Mouse (Mus musculus) layer of hippocampus, postnatal 36 days (tissue): ENCODE measurements at regions not wholly inside any gene's neighbourhood (a gene's known extent, or its start where the extent isn't known, plus 50 kb on each side); places are given as distances from the start of the nearest gene placed in this dataset.

Experiments used
- DNase-seq, 2 experiments: peaks; one replicate each; pipeline ENCODE4 v3.0.0; 2022

GRCm38 (mm10) chr13:57282816-57283215 is 387.0 kb upstream of the Trpc7 start:
- DNase-seq, result no peak

DNA sequence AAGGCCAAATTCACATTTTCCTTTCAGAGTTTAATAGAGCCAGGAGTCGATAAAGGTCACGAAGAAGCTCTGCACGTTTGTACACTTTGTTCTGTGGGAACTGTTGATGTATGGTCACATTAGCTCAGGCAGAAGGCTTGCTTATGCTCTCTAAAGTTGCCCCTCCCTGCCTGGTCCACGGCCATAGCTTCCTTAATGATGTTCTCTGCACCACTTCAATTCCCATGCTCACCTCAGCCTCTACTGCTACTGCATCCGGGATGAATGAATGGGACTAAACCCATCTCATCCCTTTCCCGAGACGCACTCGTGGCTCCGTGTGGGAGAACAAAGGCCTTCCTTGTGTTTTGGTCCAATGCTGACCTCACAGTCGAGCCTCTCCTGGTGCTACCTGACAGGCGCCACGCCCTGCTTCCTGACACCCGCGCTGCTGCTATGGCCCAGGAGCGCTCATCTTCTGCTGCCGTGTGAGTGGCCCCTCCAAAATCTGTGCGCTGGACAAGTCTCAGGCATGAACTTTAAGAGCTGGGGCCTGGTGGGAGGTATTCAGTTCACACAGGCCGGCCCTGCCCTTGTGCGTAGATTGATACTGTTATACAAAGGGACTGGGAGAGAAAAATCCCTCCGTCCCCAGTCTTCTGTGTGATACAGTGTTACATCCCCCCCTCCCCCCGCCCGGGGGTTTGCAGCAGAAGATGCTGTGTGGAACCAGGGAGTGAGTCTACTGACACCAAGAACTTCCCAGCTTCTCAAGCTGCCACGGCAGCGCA is 386.3 kb upstream of the Trpc7 start:
- DNase-seq, result no peak

GRCm38 (mm10) chr13:57281504-57281903 is 385.7 kb upstream of the Trpc7 start:
- peak; percentile 24 to 34 for DNase-seq

GRCm38 (mm10) chr13:57278580-57278979 is 382.8 kb upstream of the Trpc7 start:
- DNase-seq, result no peak

DNA sequence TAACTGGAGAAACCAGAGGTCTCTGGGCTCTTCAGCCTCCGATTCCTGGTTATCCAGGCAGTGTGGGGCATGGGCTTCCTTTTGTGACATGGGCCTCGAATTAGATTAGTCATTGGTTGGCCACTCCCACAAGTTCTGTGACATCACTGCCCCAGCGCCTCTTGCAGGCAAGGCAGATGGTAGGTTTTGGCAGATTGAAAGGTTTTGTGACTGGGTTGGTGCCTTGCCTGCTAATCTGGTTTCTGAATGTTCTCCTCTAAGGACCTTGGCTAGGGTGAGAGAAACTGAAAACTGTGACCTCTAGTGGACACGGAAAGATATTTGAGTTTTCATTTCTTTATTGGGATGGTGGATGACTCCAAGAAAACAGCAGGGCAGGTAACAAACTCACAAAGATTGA is 381.3 kb upstream of the Trpc7 start:
- peak in 1 of 2 experiments; percentile 22 for DNase-seq

DNA sequence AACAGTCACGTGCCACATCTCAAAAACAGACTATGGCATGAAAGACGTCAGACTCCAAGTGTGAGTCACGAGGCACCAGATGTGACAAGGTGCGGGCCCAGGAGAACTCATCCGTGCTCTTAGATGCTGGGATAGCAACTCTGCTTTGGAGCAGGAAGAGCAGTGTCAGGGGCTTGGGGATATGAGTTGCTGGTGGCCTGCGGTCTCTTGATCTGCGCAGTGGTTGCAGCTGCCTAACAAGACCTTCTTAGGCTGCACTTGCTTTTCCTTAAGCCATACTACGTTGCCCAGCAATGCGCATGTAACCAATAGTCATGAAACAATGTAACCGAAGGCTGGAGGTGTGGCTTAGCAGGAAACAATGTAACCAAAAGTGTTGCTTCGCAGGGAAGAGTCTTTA is 380.1 kb upstream of the Trpc7 start:
- no peak for DNase-seq

DNA sequence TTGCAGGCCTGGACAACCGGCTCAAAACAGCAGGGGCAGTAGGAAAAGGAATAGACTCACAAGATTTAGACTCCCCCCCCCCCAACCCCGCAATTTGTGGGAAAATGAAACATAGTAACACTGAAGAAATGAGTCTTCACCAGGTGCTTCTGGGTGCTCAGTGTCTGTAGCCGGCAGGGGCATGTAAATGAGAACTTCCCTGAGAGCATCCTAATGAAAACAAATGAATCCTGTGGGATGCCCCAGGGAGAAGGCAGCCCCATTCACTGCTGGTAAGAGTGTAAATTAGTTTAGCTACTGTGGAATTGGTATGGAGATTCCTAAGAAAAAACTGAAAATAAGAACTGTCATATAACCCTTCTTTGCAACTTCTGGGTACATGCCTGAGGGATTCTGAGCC is 377.8 kb upstream of the Trpc7 start:
- no peak for DNase-seq

GRCm38 (mm10) chr13:57269614-57270013 is 373.8 kb upstream of the Trpc7 start:
- peak in 1 of 2 experiments; percentile 29 for DNase-seq

GRCm38 (mm10) chr13:57259920-57260319 is 364.1 kb upstream of the Trpc7 start:
- peak; percentile 79 to 83 for DNase-seq

- DNase-seq, result no peak
Measured at GRCm38 (mm10) chr13:57259474-57259873, 363.7 kb upstream of the Trpc7 start.

DNA sequence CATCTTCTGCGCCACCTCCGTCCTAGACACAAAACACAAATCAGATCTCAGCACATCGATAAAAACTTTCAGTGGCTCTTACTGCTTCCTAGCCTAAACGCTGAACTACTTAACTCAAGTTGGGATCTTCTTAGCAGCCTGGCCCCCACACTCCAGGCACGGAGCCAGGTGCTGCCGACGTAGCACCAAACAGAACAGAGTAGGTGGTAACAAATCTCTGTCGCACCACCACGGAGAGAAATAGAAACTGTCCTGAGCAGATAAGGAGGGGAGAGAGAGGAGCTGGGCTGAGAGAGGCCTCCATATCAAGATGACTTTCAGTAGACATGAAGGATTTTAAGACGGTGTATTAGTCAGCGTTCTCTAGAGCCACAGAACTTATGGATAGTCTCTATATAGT is 360.1 kb upstream of the Trpc7 start:
- peak; percentile 31 to 32 for DNase-seq

DNA sequence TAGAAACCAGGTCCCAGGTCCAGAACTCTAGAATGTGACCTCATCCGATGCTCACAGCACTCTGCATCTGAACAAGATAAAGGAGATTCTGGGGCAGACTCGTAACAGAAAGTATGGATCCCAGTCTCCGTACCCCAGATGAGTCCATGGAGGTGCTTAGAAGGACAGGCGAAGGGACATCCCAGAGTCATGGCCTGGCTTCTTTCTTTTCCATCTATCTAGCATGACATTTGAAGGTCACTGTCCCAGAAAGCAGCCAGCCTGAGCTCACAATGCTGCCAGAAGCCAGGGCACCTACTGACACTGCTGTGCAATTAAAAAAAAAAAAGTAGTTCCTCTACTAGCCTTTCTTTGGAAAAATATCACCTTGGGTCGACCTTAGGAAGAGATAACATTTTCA is 354.1 kb upstream of the Trpc7 start:
- DNase-seq, result no peak

DNA sequence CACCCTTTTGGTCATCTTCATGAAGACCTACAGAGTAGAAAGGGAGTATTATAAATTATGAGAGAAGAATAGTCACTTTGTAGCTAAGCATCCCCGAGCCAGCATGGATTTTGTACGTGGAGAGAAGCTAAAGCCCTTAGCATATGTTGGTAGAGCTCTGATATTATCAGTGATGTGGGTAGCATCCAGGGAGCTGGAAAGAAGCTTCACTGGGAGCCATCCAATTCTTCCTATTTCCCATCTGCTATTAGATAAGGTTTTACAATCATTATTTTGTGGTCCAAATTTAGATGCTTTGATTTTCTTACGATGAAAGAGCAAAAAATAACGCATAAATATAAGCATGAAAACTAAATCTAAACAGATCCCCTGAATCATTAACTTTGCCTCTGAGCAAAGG is 353.6 kb upstream of the Trpc7 start:
- DNase-seq, result no peak

- no peak for DNase-seq
Measured at GRCm38 (mm10) chr13:57246238-57246963, 350.6 kb upstream of the Trpc7 start.

DNA sequence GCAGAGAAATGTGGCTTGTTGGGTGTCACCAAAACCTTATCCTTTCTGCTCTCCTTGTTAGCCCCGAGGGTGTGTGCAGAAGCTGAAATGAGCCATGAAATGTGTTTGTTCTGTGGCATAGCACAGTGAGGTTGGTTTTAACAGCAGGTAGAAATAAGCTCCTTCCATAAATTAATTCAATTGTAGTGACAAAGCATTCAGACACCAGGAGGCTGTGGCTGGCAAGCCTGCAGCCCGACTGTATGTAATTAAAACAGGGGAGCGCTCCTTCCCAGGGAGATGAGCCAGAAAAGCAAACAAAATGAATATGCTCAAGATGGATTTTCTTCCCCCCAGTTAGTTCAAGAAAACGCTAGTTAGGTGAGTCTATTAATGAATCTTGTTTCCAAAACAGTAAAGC is 341.1 kb upstream of the Trpc7 start:
- DNase-seq, result no peak

DNA sequence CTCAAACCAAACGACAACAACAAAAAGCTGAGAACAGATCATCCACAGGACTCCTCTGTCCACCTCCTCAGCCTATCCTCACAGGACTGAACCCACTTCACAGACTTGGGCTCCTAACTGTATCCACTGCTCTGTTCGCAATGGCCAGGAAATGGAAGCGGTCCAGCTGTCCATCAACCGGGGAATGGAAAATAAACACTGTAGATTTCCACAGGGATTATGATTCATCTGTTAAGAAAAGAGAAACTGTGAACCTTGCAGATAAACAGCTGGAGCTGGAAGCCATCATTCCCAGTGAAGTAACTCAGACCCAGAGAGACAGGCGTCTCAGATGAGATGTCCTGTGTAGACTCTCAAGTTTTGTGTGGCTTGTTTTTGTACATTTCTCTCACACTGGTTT is 340.4 kb upstream of the Trpc7 start:
- DNase-seq, result no peak

- no peak for DNase-seq
Measured at GRCm38 (mm10) chr13:57232906-57233305, 337.1 kb upstream of the Trpc7 start.

DNA sequence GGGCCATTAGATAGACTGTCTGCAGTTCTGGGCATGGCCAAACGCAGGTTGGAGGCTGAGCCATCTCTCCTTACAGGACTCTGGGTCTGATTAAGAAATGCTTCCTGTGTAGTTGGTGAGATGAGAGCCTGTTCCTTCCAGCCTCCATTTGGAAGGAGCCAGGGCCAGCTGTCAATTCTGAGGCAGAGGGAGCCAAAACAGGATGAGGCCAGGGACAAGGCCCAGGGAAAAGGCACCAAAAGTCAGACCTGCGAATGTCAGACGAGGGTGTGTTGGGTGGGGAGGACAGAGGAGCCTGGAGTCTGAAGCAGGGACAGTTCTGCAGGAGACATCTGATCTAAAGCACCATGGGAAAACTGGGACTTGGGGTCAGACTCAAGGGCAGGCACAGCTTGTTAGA is 335.9 kb upstream of the Trpc7 start:
- DNase-seq, result no peak

GRCm38 (mm10) chr13:57230253-57230652 is 334.5 kb upstream of the Trpc7 start:
- no peak for DNase-seq

DNA sequence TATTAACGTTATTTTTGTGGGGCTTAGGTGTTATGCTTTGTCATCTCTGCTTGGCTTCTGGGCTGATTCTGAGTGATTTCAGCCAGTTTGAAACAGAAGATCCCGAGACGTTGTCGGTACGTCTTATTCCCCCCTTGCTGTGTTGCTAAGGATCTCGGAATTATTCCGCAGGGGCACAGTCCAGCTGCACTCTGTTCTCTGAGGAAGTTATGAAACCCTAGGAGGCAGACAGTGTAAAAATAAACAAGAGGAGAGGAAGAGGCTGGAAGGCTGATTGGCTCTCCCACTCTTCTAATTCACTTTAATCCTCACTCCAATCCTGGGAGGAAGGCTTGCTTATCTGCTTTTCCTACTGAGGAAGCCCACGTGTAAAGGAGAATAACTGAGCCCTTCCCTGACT is 325.3 kb upstream of the Trpc7 start:
- no peak for DNase-seq

DNA sequence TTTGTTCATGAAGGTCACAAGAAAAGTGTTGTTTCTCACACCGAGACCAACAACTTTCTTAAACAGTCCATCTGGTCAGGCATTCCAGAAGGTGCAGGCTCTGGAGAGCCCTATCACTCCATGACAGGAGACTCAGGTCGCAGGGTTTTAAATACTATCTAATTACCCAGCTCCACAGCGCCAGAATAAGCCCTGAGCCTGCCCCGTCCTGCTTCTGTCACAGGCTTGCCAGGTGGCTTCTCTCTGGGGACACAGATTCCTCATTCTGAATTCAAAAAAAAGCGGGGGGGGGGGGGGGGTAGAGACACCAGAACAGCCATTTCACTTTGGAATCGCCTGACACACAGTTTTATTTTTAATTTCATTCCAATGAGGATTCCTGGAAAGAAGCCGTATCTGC is 320.4 kb upstream of the Trpc7 start:
- DNase-seq, result no peak

DNA sequence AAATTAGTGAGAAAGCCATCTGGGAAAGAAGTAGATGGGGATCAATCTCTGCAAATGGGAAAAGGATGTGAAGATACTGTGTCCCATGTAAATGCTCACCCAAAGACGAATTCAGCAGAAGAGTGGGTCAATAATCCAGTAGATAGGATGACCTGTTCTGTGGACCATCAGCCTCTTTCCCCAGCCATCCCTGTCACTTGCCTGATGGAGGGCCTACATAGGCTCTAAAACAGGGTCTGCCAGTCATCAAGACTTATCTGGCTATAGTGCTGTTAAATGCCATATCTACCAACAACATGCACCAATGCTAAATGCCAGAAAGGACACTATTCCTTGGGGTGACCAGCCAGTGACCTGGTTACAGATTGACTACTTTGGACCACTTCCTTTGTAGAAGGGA is 316.5 kb upstream of the Trpc7 start:
- DNase-seq, result no peak

DNA sequence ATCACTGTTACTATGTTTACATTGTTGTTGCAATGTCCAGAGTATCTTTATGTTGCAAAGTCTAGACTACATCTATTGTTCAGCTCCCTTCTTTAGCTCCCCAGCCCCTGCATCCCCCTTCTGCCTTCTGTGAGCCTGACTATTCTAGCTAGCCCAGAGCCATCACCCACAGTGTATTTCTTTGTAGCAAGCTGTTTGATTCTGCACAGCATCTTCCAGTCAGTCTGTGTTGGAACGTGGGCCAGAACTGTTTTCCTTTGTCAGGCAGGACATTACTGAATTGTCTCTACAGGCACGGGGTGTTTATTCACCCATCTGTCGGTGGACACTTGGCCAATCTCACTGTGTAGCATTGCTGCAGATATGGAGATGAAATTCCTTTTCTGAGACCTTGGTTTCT is 295.4 kb upstream of the Trpc7 start:
- peak; percentile 15 to 20 for DNase-seq

- DNase-seq, result no peak
Measured at GRCm38 (mm10) chr13:57189246-57189645, 293.5 kb upstream of the Trpc7 start.
